Mouse (Mus musculus) embryonic facial prominence, embryonic 13.5 days (tissue): ENCODE data around the gene Prmt3. TPM values are rescaled to one million over a fixed set of nuclear protein-coding genes. Genes with fewer than 3 reads are reported as not detected.

Experiments used
- ATAC-seq: fragments of 200-750 bp; cut with Nextera tagmentation; 2 replicates; pipeline ENCODE4 v1.8.0; 2017; ENCODE audit warnings: low read depth; ENCODE audit not compliant: insufficient number of reproducible peaks, insufficient read depth, low FRiP score, low TSS enrichment
- H3K27ac ChIP-seq: fragments of 300-500 bp; sonication (generic); 2 replicates; pipeline ENCODE4 v1.5.1; 2015; ENCODE audit warnings: moderate library complexity, mild to moderate bottlenecking, inconsistent platforms
- H3K27me3 ChIP-seq: fragments of 300-500 bp; sonication (generic); 2 replicates; pipeline ENCODE4 v1.6.1; 2015; ENCODE audit warnings: mild to moderate bottlenecking, inconsistent platforms
- H3K36me3 ChIP-seq: fragments of 300-500 bp; sonication (generic); 2 replicates; pipeline ENCODE4 v1.6.1; 2015; ENCODE audit warnings: mild to moderate bottlenecking, inconsistent platforms
- H3K4me1 ChIP-seq: fragments of 300-500 bp; sonication (generic); 2 replicates; pipeline ENCODE4 v1.6.1; 2015; ENCODE audit warnings: inconsistent platforms
- H3K4me2 ChIP-seq: fragments of 300-500 bp; sonication (generic); 2 replicates; pipeline ENCODE4 v1.6.1; 2015; ENCODE audit warnings: moderate library complexity, mild to moderate bottlenecking, inconsistent platforms
- H3K4me3 ChIP-seq: fragments of 300-500 bp; sonication (generic); 2 replicates; pipeline ENCODE4 v1.5.1; 2015; ENCODE audit warnings: mild to moderate bottlenecking, inconsistent platforms
- H3K9ac ChIP-seq: fragments of 300-500 bp; sonication (generic); 2 replicates; pipeline ENCODE4 v1.6.1; 2015; ENCODE audit warnings: mild to moderate bottlenecking, inconsistent platforms
- H3K9me3 ChIP-seq: fragments of 300-500 bp; sonication (generic); 2 replicates; pipeline ENCODE4 v1.6.1; 2016; ENCODE audit warnings: inconsistent platforms
- WGBS: fragments of 180-500 bp; shearing (Covaris S2); methylation state at CpG from one replicate; pipeline ENCODE4 v1.1.7; 2015; ENCODE audit warnings: mixed read lengths; 5-methylcytosine and 5-hydroxymethylcytosine counted together
- polyA plus RNA-seq: library from polyadenylated mRNA; unstranded; fragments of >200 nt; fragmentation: Nextera tagmentation; extraction: Ambion mirVana; gene quantifications from 2 replicates; pipeline ENCODE4 v1.2.1, GENCODE M21; 2015

Gene Prmt3
- polyA plus RNA-seq, 1 experiment from 2014 or later, result 53.0 TPM

GRCm38 (mm10) chr7:49823595-49823994, 45.4 kb downstream of the Prmt3 start:
- H3K27ac ChIP-seq, result no peak overlapping the region
- H3K36me3 ChIP-seq, result peaks cover 28% of the 10 kb centered on the region
- no peaks in the 10 kb centered on the region for H3K27me3 ChIP-seq
- no peak overlapping the region for H3K9ac ChIP-seq
- ATAC-seq, result no peak
- no peak overlapping the region for H3K4me3 ChIP-seq
- no peaks in the 10 kb centered on the region for H3K9me3 ChIP-seq
- H3K4me2 ChIP-seq, result no peak overlapping the region
- peaks cover 9% of the 10 kb centered on the region for H3K4me1 ChIP-seq
- 93% methylated on average over 4 of the region's 4 CpGs for WGBS

DNA sequence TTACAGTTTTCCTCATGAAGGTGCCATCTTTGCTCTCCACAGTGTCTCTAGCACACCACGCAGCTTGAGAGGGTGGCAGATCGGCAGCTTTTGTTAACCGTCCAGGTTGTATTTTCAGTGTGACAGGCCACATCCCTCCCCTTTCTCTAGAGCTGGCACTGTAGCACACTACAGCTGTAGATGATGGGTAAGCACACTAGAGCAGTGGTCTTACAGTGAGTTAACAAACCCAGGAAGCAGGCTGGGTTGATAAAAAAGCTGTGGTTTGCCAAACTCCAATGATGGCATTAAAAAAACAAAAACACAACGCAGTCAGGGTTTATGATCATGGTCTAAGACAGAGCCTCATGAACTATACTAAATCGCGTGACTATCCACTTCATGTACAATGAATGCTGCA, 45.9 kb downstream of the Prmt3 start:
- Histone ChIP-seq H3K27me3 (no peaks in the 10 kb centered on the region), H3K9me3 (no peaks in the 10 kb centered on the region), H3K9ac (no peak overlapping the region), H3K4me3 (no peak overlapping the region), H3K4me1 (peaks cover 4% of the 10 kb centered on the region), H3K27ac (no peak overlapping the region), H3K4me2 (no peak overlapping the region), H3K36me3 (peaks cover 28% of the 10 kb centered on the region)
- no peak for ATAC-seq
- 92% methylated on average over 6 of the region's 6 CpGs for WGBS

DNA sequence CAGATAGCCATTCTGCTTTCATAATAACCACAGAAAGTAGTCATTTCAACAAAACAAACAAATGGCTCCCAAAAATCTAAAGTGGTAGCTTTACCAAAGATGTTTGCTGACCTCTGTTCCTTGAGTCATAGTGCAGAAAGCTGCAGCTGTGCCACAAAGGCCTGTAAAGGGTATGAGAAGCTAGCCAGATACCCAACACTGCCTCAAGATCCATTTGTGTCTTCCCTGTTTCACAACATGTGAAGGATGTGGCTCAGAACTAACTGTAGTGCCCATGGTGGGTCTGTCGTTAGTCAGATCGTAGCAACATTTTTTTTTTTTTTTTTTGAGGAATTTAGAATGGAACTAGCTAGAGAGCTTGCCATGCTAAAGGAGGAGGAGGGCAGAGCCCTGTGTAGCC, 46.4 kb downstream of the Prmt3 start:
- no peak for ATAC-seq

DNA sequence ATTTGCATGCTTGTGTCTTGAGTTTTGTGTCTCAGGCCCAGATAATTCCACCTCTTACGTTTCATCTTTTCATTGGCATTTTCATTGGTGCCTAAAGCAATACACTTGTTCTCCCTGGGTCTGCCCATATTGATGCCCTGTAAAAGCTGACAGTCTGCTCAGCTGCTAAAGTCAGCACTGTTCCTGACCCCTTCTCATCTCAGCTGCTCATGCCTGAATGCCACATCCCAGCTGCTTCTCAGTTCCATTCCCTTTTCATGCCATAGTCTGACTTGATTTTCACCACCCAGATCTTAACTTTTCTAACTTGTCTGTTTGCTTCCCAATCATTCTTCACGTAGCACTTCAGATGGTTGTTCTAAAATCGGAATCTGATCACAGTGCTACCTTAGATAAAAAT, 47.3 kb downstream of the Prmt3 start:
- no peaks in the 10 kb centered on the region for H3K27me3 ChIP-seq
- no peak overlapping the region for H3K4me3 ChIP-seq
- no peaks in the 10 kb centered on the region for H3K4me1 ChIP-seq
- H3K36me3 ChIP-seq, result peaks cover 42% of the 10 kb centered on the region
- H3K9ac ChIP-seq, result no peak overlapping the region
- no peak for ATAC-seq
- 86% methylated on average over 3 of the region's 3 CpGs for whole genome bisulfite sequencing
- no peaks in the 10 kb centered on the region for H3K9me3 ChIP-seq
- H3K27ac ChIP-seq, result no peak overlapping the region
- H3K4me2 ChIP-seq, result no peak overlapping the region

More for the DNA sequence above, 46.4 kb downstream of the Prmt3 start:
- H3K4me2 ChIP-seq, result no peak overlapping the region
- no peaks in the 10 kb centered on the region for H3K9me3 ChIP-seq
- H3K4me1 ChIP-seq, result no peaks in the 10 kb centered on the region
- no peak overlapping the region for H3K4me3 ChIP-seq
- H3K9ac ChIP-seq, result no peak overlapping the region
- 80% methylated on average over 2 of the region's 2 CpGs for WGBS
- H3K36me3 ChIP-seq, result peaks cover 34% of the 10 kb centered on the region
- no peak overlapping the region for H3K27ac ChIP-seq
- no peaks in the 10 kb centered on the region for H3K27me3 ChIP-seq

GRCm38 (mm10) chr7:49827920-49828319, 49.8 kb downstream of the Prmt3 start:
- no peak for ATAC-seq
- Histone ChIP-seq H3K27ac (no peak overlapping the region), H3K4me3 (no peak overlapping the region), H3K9me3 (no peaks in the 10 kb centered on the region), H3K27me3 (no peaks in the 10 kb centered on the region), H3K36me3 (peaks cover 48% of the 10 kb centered on the region), H3K4me2 (no peak overlapping the region), H3K4me1 (no peaks in the 10 kb centered on the region), H3K9ac (no peak overlapping the region)
- WGBS, result 93% methylated on average over 1 of the region's 1 CpGs

DNA sequence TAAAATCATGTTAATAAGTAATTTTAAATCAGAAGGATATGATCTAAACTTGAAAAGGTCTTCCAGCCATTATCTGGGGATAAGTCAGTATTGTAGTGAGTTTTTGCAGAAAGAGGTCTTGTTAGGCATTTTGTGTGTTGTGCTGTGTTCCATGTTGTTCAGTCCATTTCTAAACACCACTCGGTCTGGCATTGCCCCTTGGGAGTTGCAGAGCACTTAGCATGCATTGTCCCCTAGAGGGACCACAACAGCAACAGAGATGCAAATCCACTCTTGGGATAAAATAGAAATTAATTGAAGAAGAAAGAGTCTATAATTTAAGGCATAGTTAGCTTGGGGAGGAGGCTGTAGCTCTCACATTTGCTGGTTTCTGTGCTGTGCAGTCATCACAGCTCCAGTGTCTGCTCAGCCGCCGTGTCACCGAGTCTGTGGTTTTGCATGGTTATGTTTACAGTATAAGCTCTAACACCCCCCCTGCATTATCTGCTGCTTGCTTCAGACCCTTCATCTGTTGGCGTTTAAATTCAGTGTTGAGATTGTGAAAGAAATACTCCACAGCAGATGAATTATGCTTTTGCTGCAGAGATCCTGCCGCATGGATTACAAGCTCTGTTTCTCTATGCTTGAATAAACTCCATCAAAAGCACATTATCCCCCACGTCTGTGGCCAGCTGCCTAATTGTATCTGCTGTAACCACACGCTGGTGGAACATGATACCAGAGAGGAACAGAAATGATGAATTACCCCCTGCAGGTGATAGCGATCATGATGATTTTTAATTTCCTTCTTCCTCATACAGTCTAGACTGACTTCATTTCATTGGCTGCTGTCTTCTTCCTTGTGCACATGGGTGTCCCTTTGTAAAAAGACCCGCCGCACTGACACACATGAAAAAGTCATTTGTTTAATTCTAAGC, 64.5 kb downstream of the Prmt3 start:
- Histone ChIP-seq H3K4me1 (peaks cover 20% of the 10 kb centered on the region), H3K4me3 (no peak overlapping the region), H3K9me3 (no peaks in the 10 kb centered on the region), H3K27ac (peak overlapping the region; percentile 3; the same call in 1 of the 2 replicates), H3K27me3 (no peaks in the 10 kb centered on the region), H3K4me2 (peak overlapping the region; percentile 16), H3K36me3 (peaks cover 16% of the 10 kb centered on the region), H3K9ac (no peak overlapping the region)
- ATAC-seq, result 0 out of 2 replicates have a peak, but pooled peaks have one; percentile 62
- WGBS, result 28% methylated on average over 11 of the region's 11 CpGs

- H3K27me3 ChIP-seq, result no peaks in the 10 kb centered on the region
- H3K9me3 ChIP-seq, result no peaks in the 10 kb centered on the region
- H3K9ac ChIP-seq, result no peak overlapping the region
- no peak overlapping the region for H3K4me3 ChIP-seq
- 53% methylated on average over 6 of the region's 6 CpGs for WGBS
- no peak overlapping the region for H3K4me2 ChIP-seq
- H3K36me3 ChIP-seq, result peaks cover 13% of the 10 kb centered on the region
- ATAC-seq, result no peak
- no peak overlapping the region; the same call in 1 of the 2 replicates for H3K27ac ChIP-seq
- peaks cover 15% of the 10 kb centered on the region for H3K4me1 ChIP-seq
These were observed 65.3 kb downstream of the Prmt3 start for GRCm38 (mm10) chr7:49843304-49843933.

GRCm38 (mm10) chr7:49847939-49848338, 69.8 kb downstream of the Prmt3 start:
- Histone ChIP-seq H3K27me3 (no peaks in the 10 kb centered on the region), H3K9ac (no peak overlapping the region), H3K4me2 (no peak overlapping the region), H3K36me3 (peaks cover 17% of the 10 kb centered on the region; the same call in 1 of the 2 replicates), H3K27ac (no peak overlapping the region), H3K4me1 (peaks cover 5% of the 10 kb centered on the region; the same call in 1 of the 2 replicates), H3K9me3 (no peaks in the 10 kb centered on the region), H3K4me3 (no peak overlapping the region)
- WGBS, result 48% methylated on average over 2 of the region's 2 CpGs
- no peak for ATAC-seq

DNA sequence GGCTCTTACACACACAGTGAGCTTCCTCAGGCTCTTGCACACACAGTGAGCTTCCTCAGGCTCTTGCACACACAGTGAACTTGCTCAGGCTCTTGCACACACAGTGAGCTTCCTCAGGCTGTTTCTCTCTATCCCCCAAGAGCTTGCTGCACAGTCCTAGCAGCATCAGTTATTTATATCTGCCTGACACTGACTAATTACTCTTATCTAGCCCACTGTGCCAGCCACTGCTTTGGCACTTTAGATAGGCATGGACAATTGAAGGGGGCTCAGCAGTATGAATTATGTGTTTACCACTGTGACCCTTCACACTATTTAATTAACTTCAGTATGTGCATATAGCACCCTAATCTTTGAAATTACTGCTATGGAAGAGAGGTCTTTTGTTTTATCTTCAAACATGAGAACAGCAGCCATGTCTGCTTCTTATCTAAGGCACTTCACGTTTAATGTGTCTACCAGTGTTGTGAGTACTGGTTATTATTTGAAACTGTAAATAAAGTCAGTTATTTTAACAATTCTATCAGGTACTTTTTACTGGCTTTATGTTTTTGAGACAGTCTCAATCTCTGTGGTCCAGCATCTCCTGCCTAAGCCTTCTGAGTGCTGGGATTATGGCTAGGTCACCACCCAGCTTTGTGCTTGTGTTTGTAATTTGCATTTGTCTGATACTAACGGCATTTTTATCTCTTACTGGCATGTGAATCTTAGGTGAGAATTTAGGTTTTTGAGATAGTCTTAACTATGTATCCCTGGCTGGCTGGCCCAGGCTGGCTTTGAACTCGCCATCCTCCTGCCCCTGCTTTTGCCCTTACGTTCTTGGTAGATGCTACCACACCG, 75.4 kb downstream of the Prmt3 start:
- Histone ChIP-seq H3K36me3 (peaks cover 29% of the 10 kb centered on the region), H3K4me1 (no peaks in the 10 kb centered on the region), H3K27me3 (no peaks in the 10 kb centered on the region), H3K27ac (no peak overlapping the region), H3K4me3 (no peak overlapping the region), H3K4me2 (no peak overlapping the region), H3K9ac (no peak overlapping the region), H3K9me3 (no peaks in the 10 kb centered on the region)
- WGBS, result 87% methylated on average over 5 of the region's 5 CpGs
- ATAC-seq, result no peak

GRCm38 (mm10) chr7:49857347-49857746, 79.2 kb downstream of the Prmt3 start:
- H3K4me2 ChIP-seq, result no peak overlapping the region
- no peaks in the 10 kb centered on the region for H3K4me1 ChIP-seq
- H3K27ac ChIP-seq, result no peak overlapping the region
- 74% methylated on average over 5 of the region's 5 CpGs for WGBS
- peaks cover 18% of the 10 kb centered on the region for H3K36me3 ChIP-seq
- no peak overlapping the region for H3K4me3 ChIP-seq
- no peaks in the 10 kb centered on the region for H3K9me3 ChIP-seq
- no peak for ATAC-seq
- no peak overlapping the region for H3K9ac ChIP-seq
- H3K27me3 ChIP-seq, result no peaks in the 10 kb centered on the region

GRCm38 (mm10) chr7:49858257-49858656, 80.1 kb downstream of the Prmt3 start:
- Histone ChIP-seq H3K4me3 (no peak overlapping the region), H3K9me3 (no peaks in the 10 kb centered on the region), H3K9ac (no peak overlapping the region), H3K27me3 (no peaks in the 10 kb centered on the region), H3K36me3 (peaks cover 18% of the 10 kb centered on the region), H3K4me1 (no peaks in the 10 kb centered on the region), H3K27ac (no peak overlapping the region), H3K4me2 (no peak overlapping the region)
- WGBS, result 73% methylated on average over 3 of the region's 3 CpGs
- ATAC-seq, result no peak
